In the genomic region with DNA sequence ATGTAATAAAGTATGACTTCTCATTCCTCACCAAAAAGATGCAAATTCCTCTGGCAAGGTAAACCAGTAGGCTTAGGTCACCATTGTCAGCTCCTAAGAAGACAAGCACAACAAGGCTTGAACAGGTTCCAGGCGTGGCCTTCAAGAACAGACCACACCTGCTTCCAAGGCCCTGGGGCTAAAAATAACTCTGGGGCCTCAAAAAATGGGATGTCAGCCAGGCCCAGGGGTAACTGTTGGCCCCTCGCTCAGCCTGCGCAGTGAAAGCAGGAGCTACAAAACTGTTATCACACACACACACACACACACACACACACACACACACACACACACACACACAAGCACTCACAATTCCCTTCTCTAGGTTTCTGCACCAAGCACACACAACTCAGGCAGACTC, we compare ENCODE assay signal across 9 mouse cellular contexts. TPM values are rescaled to one million over a fixed set of nuclear protein-coding genes. Genes with fewer than 3 reads are reported as not detected.
DNase-seq lines count a peak whose midpoint lies in the region; ATAC-seq and TF ChIP-seq lines count a peak whose summit lies in the region.
"Had no signal": no experiment of that assay in that cellular context is flagged by ENCODE, and none has a peak within 500 bp of the region (broad histone marks: within the 10 kb centered on the region; RNA-seq: fewer than 3 reads in every experiment).

No protein-coding gene starts in this region.

- peaks cover 14% of the 10 kb centered on the region for H3K4me1 ChIP-seq in limb, embryonic 14.5 days (ENCODE audit: control insufficient read depth, insufficient read depth, low read length)

- no peaks in the 10 kb centered on the region for H3K9me3 ChIP-seq in limb, embryonic 14.5 days (ENCODE audit: control insufficient read depth, low read length)

- no peak overlapping the region for H3K9ac ChIP-seq in limb, embryonic 14.5 days (ENCODE audit: low read depth, low read length, severe bottlenecking)

- peak; percentile 30; the same call in 1 of the 2 replicates for ATAC-seq in limb, embryonic 14.5 days (ENCODE audit: low FRiP score, low read depth)

- no peak overlapping the region for H3K4me3 ChIP-seq in limb, embryonic 14.5 days (replicated peaks; ENCODE audit: low read length)

- no peak overlapping the region for H3K4me2 ChIP-seq in limb, embryonic 14.5 days (replicated peaks; ENCODE audit: low read depth, low read length, severe bottlenecking)

- H3K36me3 ChIP-seq in limb, embryonic 14.5 days (ENCODE audit: control insufficient read depth, insufficient read depth, low read length) = no peaks in the 10 kb centered on the region

- peak; percentile 59 for DNase-seq in ZHBTc4 (ENCODE audit: low read depth, low spot score)
- DNase-seq in cerebellum, adult 11 months = peak; percentile 55
- DNase-seq in heart, adult 8-10 months (ENCODE audit: low spot score) = peak; percentile 44
- DNase-seq in limb, embryonic 14.5 days (ENCODE audit: low spot score) = peak; percentile 81
- peak; percentile 61 for DNase-seq in testis, postnatal 10 days (ENCODE audit: low spot score)
- no peak for DNase-seq in layer of hippocampus, adult 9-10 months (ENCODE audit: low spot score)
- DNase-seq in right cerebral cortex, postnatal 4 days = no peak
- DNase-seq in urinary bladder, postnatal 10 days (ENCODE audit: low spot score) = no peak

- 22% methylated on average over 3 of the region's 3 CpGs for WGBS in limb, embryonic 14.5 days

- no peak for TF ChIP-seq POLR2A in limb, embryonic 14.5 days (IDR thresholded peaks at IDR 0.05; ENCODE audit: borderline replicate concordance, extremely low read depth, insufficient read depth, insufficient read length)

- no peaks in the 10 kb centered on the region for H3K27me3 ChIP-seq in limb, embryonic 14.5 days (ENCODE audit: control insufficient read depth, insufficient read depth, low read length)

- no peak overlapping the region for H3K27ac ChIP-seq in limb, embryonic 14.5 days (replicated peaks; ENCODE audit: low read depth, low read length)
- H3K27ac ChIP-seq: macrophage had no signal

RNA-seq across cellular contexts. Expression of gene Dusp16, which starts 18.5 kb away (rescaled TPM):
- 10 to 100 TPM; 17.9 to 28.5 (median 22.5) TPM for total RNA-seq in heart, adult 8-10 months (2022)
- 19.2 and 20.0 TPM in 2 replicates for polyA plus RNA-seq in limb, embryonic 14.5 days (2012; rRNA removed)
- polyA plus RNA-seq in limb, embryonic 14.5 days (2014; fragmentation: Nextera tagmentation; extraction: Ambion mirVana) = 24.6 and 26.2 TPM in 2 replicates

RNA-seq across cellular contexts. Expression of gene Crebl2, which starts 56.0 kb away (rescaled TPM):
- total RNA-seq in heart, adult 8-10 months (2022) = 10 to 100 TPM; 14.6 to 20.1 (median 17.0) TPM
- polyA plus RNA-seq in limb, embryonic 14.5 days (2012; rRNA removed) = 7.5 and 8.1 TPM in 2 replicates
- 2.1 and 3.0 TPM in 2 replicates for polyA plus RNA-seq in limb, embryonic 14.5 days (2014; fragmentation: Nextera tagmentation; extraction: Ambion mirVana)

Comparison
In these comparisons a context has a peak if more than half of its experiments do, and no peak if none do; other contexts are left out.
1. DNase-seq: peak in ZHBTc4 (single experiment), cerebellum, adult 11 months (single experiment), heart, adult 8-10 months (single experiment), limb, embryonic 14.5 days (single experiment) and testis, postnatal 10 days (single experiment); none in layer of hippocampus, adult 9-10 months (single experiment), right cerebral cortex, postnatal 4 days (single experiment) and urinary bladder, postnatal 10 days (single experiment).